ENCODE assay signal across 7 mouse cellular contexts in the genomic region with DNA sequence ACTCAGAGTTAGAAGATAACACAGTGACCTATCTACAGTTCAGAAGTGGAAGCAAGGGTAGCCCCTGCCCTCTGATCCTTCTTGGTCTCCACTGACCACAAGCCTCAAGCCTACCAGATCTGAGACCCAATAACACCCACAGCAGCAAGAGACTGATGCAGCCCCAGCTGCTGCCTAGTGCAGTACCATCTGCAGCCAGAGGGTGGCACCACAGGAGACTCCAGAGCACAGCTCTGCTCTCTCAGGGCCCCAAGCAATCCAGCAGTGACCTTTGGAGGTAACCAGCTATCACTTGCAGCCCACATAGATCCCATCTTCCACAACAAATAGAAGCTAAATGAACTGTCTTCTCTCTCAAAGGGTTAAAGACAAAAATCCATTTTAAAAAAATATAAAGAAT. TPM values are rescaled to one million over a fixed set of nuclear protein-coding genes. Genes with fewer than 3 reads are reported as not detected.
A peak's percentile ranks its signal among the peaks of the same experiment; 100 is the strongest.
DNase-seq lines count a peak whose midpoint lies in the region.

No protein-coding gene starts in this region.

- intact Hi-C loops in left cerebral cortex, postnatal 25 days (cut with DNase I) = no loop called here

- DNase-seq in adipocyte (ENCODE audit: low spot score) = peak; percentile 65
- peak; percentile 83 for DNase-seq in cerebellum, adult 9-10 months
- DNase-seq in frontal cortex, postnatal 14 days (ENCODE audit: low spot score in 2 of 2) = peak; percentile 49 to 73
- peak; percentile 55 for DNase-seq in induced T-regulatory cell, adult 2 months (ENCODE audit: low read depth)
- peak; percentile 68 to 78 for DNase-seq in left cerebral cortex, postnatal 25 days (ENCODE audit: low spot score in 2 of 2)
- peak; percentile 24 to 73 for DNase-seq in monocyte, adult 2 months (ENCODE audit: low read depth in 1 of 2, low spot score in 2 of 2)
- DNase-seq in spleen, postnatal 10 days (ENCODE audit: low spot score in 2 of 2) = peak; percentile 52 to 84

RNA-seq across cellular contexts. Expression of gene Aqp12, which starts 8.3 kb away (rescaled TPM):
- not detected for total RNA-seq in left cerebral cortex, postnatal 25 days (2021)

Comparison
In these comparisons a context has a peak if more than half of its experiments do, and no peak if none do; other contexts are left out.
1. Peak in every context shown above with its lines: DNase-seq.